Mouse (Mus musculus) cerebellum, adult 18-20 months (tissue): Measurements from ENCODE around the gene Cetn2.

ENCODE experiments used
- DNase-seq, 2 experiments: peaks; one replicate each; pipeline ENCODE4 v3.0.0; 2021

Gene Cetn2

GRCm38 (mm10) chrX:72917884-72918681 lies at the start of gene Cetn2, which contains the start of gene Nsdhl:
TSS of gene Cetn2 (minus strand) at chrX:72918411.
TSS of gene Nsdhl (plus strand) at chrX:72918557.
- DNase-seq = peak; percentile 82 to 91

- no peak for DNase-seq
Observed at GRCm38 (mm10) chrX:72962743-72963142, 44.5 kb upstream of the Cetn2 start.

- DNase-seq = no peak
Observed at GRCm38 (mm10) chrX:72961511-72961910, 43.3 kb upstream of the Cetn2 start.

GRCm38 (mm10) chrX:72960431-72960830 lies 42.2 kb upstream of the Cetn2 start:
- DNase-seq = peak; percentile 8 to 13

- no peak for DNase-seq
Observed at GRCm38 (mm10) chrX:72956486-72956885, 38.3 kb upstream of the Cetn2 start.

- DNase-seq = no peak
Observed at GRCm38 (mm10) chrX:72953464-72953863, 35.3 kb upstream of the Cetn2 start.

- no peak for DNase-seq
Observed at GRCm38 (mm10) chrX:72921391-72921790, 3.2 kb upstream of the Cetn2 start.

- no peak for DNase-seq
Observed at GRCm38 (mm10) chrX:72918682-72919059, 460 bp upstream of the Cetn2 start.

- no peak for DNase-seq
Observed at GRCm38 (mm10) chrX:72911611-72912010, 6.6 kb downstream of the Cetn2 start.

- peak; percentile 6 to 11 for DNase-seq
Observed at GRCm38 (mm10) chrX:72908404-72908741, 9.8 kb downstream of the Cetn2 start.

GRCm38 (mm10) chrX:72907619-72908403 lies 10.4 kb downstream of the Cetn2 start:
- DNase-seq = no peak

- no peak for DNase-seq
Observed at GRCm38 (mm10) chrX:72902530-72902929, 15.7 kb downstream of the Cetn2 start.

- DNase-seq = no peak
Observed at GRCm38 (mm10) chrX:72896055-72896437, 22.2 kb downstream of the Cetn2 start.

GRCm38 (mm10) chrX:72895388-72896054 lies 22.7 kb downstream of the Cetn2 start:
- DNase-seq = no peak
